Mouse (Mus musculus) brain, embryonic 14.5 days (tissue): ENCODE measurements at regions not wholly inside any gene's neighbourhood (a gene's known extent, or its start where the extent isn't known, plus 50 kb on each side); places are given as distances from the start of the nearest gene placed in this dataset.

Experiments used
- CTCF ChIP-seq: fragments of 200-500 bp; IDR thresholded peaks from 2 replicates; pipeline ENCODE4 v1.5.1; 2012; ENCODE audit warnings: inconsistent platforms, mild to moderate bottlenecking, moderate library complexity, borderline replicate concordance; ENCODE audit not compliant: insufficient read depth, insufficient read length; ENCODE audit errors: extremely low read depth
- POLR2A ChIP-seq: fragments of 200-500 bp; IDR thresholded peaks from 2 replicates; pipeline ENCODE4 v1.6.1; 2012; ENCODE audit warnings: mild to moderate bottlenecking, inconsistent platforms, borderline replicate concordance; ENCODE audit not compliant: poor library complexity, insufficient read depth, insufficient read length, severe bottlenecking; ENCODE audit errors: extremely low read depth

DNA sequence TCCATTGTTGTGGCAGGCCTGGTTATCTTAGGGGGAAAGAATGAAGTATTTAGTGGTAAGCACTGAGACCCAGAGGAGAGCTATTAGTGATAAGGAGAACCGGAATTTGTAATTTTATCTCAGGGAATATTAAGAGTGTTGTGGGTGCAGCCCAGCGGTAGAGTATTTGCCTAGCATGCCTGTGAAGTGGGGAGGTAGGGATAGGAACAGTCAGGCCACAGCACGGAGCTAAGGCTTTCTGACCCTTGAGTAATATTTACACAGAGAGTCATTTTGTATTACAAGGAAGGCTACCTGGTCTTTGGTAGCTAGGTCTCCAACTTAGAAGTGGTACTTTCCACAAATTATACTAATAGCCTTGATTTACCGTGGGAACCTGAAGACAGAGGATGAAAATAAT, 49.8 kb upstream of the Lrig2 start:
- no peak for TF ChIP-seq CTCF
- TF ChIP-seq POLR2A = no peak
